Mouse (Mus musculus) ES-E14 (cell line): Measurements from ENCODE around the gene Mau2.

ENCODE experiments used
- ZC3H11A ChIP-seq: IDR thresholded peaks from 2 replicates; pipeline ENCODE4 v1.6.1; 2012; ENCODE audit warnings: low read depth, mild to moderate bottlenecking, inconsistent platforms, low read length, borderline replicate concordance
- ZNF384 ChIP-seq: IDR thresholded peaks from 2 replicates; pipeline ENCODE4 v1.6.1; 2012; ENCODE audit warnings: low read depth, low read length, inconsistent platforms

DNA sequence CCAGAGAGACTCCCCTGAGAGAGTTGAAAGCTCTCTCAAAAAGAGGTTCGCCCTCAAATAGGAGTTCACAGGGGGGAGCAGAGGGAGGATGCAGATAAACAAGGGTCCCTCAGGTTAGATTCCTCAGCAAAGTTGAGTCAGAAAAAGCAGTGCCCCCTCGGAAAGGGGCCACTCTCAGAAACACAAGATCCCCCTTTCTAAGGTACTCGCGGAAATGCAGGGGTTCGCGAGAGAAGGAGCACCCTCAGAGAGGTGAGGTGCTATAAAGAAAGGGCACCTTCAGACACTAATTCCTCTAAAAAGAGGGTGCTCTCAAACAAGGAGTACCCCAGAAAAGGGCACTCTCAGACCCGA lies 47.1 kb downstream of the Mau2 start:
- TF ChIP-seq ZNF384 (no peak), ZC3H11A (no peak)
